Mouse (Mus musculus): ENCODE measurements around the gene Baz2b. TPM values are rescaled to one million over a fixed set of nuclear protein-coding genes. Genes with fewer than 3 reads are reported as not detected.

Gene Baz2b
- polyA plus RNA-seq, 1 experiment from 2014 or later, result 46.3 TPM

DNA sequence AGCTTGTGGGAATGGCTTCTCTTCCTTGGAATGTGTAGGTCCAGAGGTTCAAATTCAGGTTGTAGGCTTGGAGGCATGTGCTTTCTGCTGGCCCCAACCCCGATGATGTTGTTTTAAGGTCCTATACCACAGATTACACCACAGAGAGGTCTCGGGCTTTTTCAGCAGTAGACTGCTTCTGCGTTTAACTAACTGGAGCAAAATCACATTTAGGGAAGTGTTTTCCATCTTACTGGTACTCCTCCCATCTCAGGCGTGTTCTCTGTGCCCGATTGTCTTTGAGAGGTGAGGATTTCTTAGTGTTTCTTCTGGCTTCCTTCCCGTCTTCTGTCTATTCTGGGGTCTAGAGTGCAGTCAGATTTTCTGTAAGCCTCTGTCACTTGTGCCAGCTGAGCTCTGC is 8.0 kb upstream of the Baz2b start:
- Histone ChIP-seq H3K4me3 (replicated peaks) (no peak overlapping the region), H3K9me3 (no peaks in the 10 kb centered on the region), H3K4me2 (replicated peaks) (no peak overlapping the region), H3K9ac (no peak overlapping the region), H3K27ac (no peak overlapping the region), H3K4me1 (replicated peaks) (peaks cover 2% of the 10 kb centered on the region; the same call in 1 of the 2 replicates), H3K36me3 (no peaks in the 10 kb centered on the region), H3K27me3 (replicated peaks) (no peaks in the 10 kb centered on the region)
- ATAC-seq, result no peak
- WGBS, result 83% methylated on average over 6 of the region's 6 CpGs

DNA sequence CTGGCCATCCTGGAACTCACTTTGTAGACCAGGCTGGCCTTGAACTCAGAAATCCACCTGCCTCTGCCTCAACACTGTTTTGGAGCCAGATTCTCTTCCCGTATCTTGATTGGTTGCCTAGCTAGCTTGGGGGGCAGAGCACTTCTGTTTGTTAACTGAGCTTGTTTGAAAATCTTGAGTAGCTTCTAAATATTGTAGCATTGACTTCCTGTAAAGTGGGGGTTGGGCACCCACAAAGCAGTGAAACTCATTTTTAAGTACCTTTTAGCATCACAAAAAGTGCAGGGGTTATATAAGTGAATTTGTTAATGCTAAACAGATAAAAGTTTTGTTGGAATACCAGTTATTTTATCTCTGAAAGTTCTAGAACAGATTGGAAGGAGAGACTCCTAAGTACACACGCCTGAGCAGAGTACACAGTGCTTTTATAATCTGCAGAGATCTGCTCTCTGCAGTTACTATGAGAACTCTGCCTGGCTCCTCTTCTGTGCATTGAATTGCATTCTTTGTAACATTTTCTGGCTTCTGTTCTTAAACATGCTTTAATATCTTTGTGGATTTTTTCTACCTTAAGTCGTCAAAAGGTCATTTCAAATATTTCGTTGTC is 7.0 kb upstream of the Baz2b start:
- no peak for ATAC-seq
- Histone ChIP-seq H3K27ac (no peak overlapping the region), H3K4me2 (replicated peaks) (no peak overlapping the region), H3K9me3 (no peaks in the 10 kb centered on the region), H3K27me3 (replicated peaks) (no peaks in the 10 kb centered on the region), H3K36me3 (no peaks in the 10 kb centered on the region), H3K4me3 (replicated peaks) (no peak overlapping the region), H3K4me1 (replicated peaks) (peaks cover 5% of the 10 kb centered on the region; the same call in 1 of the 2 replicates), H3K9ac (no peak overlapping the region)
- WGBS, result 72% methylated on average over 4 of the region's 4 CpGs

GRCm38 (mm10) chr2:60214683-60215082 is 5.0 kb upstream of the Baz2b start:
- Histone ChIP-seq H3K4me2 (replicated peaks) (no peak overlapping the region), H3K36me3 (no peaks in the 10 kb centered on the region), H3K4me3 (replicated peaks) (no peak overlapping the region), H3K27ac (no peak overlapping the region), H3K27me3 (replicated peaks) (no peaks in the 10 kb centered on the region), H3K9me3 (no peaks in the 10 kb centered on the region), H3K9ac (no peak overlapping the region), H3K4me1 (replicated peaks) (peaks cover 13% of the 10 kb centered on the region; the same call in 1 of the 2 replicates)
- no peak for ATAC-seq
- WGBS, result 95% methylated on average over 2 of the region's 2 CpGs

DNA sequence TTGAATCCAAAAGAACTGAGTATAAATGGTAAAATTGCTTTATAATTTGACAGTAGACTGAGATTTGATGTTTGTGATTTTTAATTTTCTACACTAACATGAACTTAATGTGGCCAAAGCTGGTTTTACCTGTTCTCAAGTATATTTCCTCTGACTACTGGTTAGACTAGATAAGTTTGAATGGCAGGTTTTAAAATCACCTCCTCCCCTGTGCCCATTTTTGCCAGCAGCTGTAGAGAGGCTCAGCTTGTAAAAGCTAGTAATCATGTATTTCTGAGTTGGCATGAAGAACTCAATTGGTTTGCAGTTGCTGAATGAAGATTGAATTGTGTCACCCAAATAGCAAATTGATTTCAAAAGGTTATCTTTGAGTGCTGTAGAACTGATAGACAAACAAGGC is 2.8 kb upstream of the Baz2b start:
- ATAC-seq, result no peak
- Histone ChIP-seq H3K4me3 (replicated peaks) (no peak overlapping the region), H3K9ac (no peak overlapping the region), H3K9me3 (no peaks in the 10 kb centered on the region), H3K27me3 (replicated peaks) (no peaks in the 10 kb centered on the region), H3K4me2 (replicated peaks) (no peak overlapping the region), H3K4me1 (replicated peaks) (peaks cover 20% of the 10 kb centered on the region), H3K36me3 (no peaks in the 10 kb centered on the region), H3K27ac (no peak overlapping the region)

DNA sequence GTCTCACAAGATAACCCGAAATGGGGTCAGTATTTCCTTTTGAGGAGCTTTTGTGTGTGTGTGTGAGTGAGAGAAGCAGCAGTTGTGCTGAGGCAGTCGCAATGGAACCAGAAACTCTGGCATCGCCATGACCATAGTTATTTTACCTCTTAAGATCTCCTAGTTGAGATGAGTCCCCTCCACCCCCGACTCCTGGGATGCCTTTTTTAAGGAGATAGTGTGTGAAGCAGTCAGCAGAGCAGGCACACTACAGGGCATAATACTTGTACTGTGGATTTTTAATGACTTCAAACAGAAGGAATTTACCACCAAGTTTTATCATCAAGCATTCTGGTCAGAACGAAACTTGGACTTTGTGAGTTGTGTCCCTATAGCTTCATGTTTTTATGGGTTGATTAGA is 1.2 kb upstream of the Baz2b start:
- Histone ChIP-seq H3K27me3 (replicated peaks) (no peaks in the 10 kb centered on the region), H3K9ac (peak overlapping the region; percentile 94), H3K4me1 (replicated peaks) (peaks cover 18% of the 10 kb centered on the region), H3K4me3 (replicated peaks) (peak overlapping the region; percentile 86), H3K4me2 (replicated peaks) (peak overlapping the region; percentile 70), H3K9me3 (no peaks in the 10 kb centered on the region), H3K27ac (0 out of 2 replicates have a peak overlapping the region, but pooled peaks have one; percentile 58), H3K36me3 (no peaks in the 10 kb centered on the region; the same call in 1 of the 2 replicates)
- WGBS, result 11% methylated on average over 5 of the region's 5 CpGs
- no peak for ATAC-seq

- Histone ChIP-seq H3K9ac (peak overlapping the region; percentile 94), H3K4me2 (replicated peaks) (peak overlapping the region; percentile 56), H3K9me3 (no peaks in the 10 kb centered on the region), H3K36me3 (peaks cover 3% of the 10 kb centered on the region), H3K27ac (peak overlapping the region; percentile 75), H3K27me3 (replicated peaks) (no peaks in the 10 kb centered on the region), H3K4me1 (replicated peaks) (peaks cover 18% of the 10 kb centered on the region), H3K4me3 (replicated peaks) (peak overlapping the region; percentile 86)
- ATAC-seq, result peak; percentile 65
- WGBS, result under 1% methylated on average over 30 of the region's 35 CpGs
Observed at GRCm38 (mm10) chr2:60209122-60209611, 472 bp downstream of the Baz2b start.

DNA sequence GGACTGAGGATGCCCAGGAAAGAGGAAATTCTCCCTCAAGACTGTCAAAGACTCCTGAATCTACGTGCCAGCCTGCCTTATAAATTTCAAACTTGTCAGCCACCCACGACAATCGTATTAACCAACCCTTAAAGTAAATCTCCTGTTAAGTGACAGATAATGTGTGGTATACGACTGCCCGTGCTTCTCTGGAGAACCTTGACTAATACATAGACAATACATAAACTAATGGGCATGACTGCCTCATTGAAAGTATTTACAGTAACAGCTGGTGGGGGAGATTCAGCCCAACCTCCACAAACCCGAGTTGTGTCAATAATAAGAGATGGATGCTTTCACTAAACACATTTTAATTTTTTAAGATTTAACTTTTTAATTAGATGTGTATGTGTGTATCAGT is 3.8 kb downstream of the Baz2b start:
- Histone ChIP-seq H3K4me2 (replicated peaks) (no peak overlapping the region), H3K27me3 (replicated peaks) (no peaks in the 10 kb centered on the region), H3K9ac (no peak overlapping the region), H3K9me3 (no peaks in the 10 kb centered on the region), H3K36me3 (peaks cover 3% of the 10 kb centered on the region), H3K4me1 (replicated peaks) (peaks cover 7% of the 10 kb centered on the region; the same call in 1 of the 2 replicates), H3K27ac (no peak overlapping the region), H3K4me3 (replicated peaks) (no peak overlapping the region)
- ATAC-seq, result no peak
- WGBS, result 71% methylated on average over 6 of the region's 6 CpGs

DNA sequence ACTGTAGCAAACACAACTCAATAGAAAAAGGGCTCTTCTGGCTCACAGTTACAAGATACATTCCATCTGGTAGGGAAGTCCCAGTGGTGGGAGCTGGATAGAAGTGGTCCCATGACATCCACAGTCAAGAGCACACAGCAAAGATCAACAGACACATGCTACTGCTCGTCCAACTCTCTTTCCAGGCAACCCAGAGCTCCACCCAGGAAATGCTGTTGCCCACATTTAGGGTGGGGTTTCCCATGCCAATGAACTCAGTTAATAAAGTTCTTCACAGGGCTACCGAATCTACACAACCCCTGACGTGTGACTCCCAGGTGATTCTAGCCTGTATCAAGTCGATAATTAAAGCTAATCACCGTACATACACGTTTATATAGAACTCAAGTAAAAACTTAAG is 5.5 kb downstream of the Baz2b start:
- whole genome bisulfite sequencing, result 73% methylated on average over 6 of the region's 6 CpGs
- 0 out of 2 replicates have a peak overlapping the region, but pooled peaks have one; percentile 36 for H3K27ac ChIP-seq
- no peak overlapping the region for H3K4me3 ChIP-seq (replicated peaks)
- H3K9ac ChIP-seq, result no peak overlapping the region; the same call in 1 of the 2 replicates
- no peaks in the 10 kb centered on the region for H3K9me3 ChIP-seq
- ATAC-seq, result peak; percentile 53
- no peak overlapping the region for H3K4me2 ChIP-seq (replicated peaks)
- H3K4me1 ChIP-seq (replicated peaks), result peaks cover 7% of the 10 kb centered on the region; the same call in 1 of the 2 replicates
- H3K27me3 ChIP-seq (replicated peaks), result no peaks in the 10 kb centered on the region
- peaks cover 3% of the 10 kb centered on the region for H3K36me3 ChIP-seq

DNA sequence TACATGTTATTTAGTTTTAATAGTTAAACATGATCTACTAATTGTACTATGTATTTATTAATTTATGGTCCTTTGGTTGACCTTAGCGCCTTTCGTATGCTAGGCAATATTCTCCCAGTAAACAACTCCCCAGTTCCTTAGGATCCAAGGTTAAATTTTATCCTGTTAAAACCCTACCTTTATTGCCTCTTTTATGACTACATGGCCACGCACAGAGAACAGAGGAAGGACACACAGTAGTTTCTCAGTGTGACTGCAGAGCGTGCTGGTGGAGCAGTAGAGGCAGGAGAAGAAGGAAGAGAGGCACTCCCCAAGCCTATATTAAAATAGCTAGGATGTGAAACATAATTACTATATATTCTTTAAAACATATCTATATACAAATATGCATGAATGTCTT is 5.9 kb downstream of the Baz2b start:
- Histone ChIP-seq H3K4me2 (replicated peaks) (no peak overlapping the region), H3K4me1 (replicated peaks) (peaks cover 7% of the 10 kb centered on the region; the same call in 1 of the 2 replicates), H3K27me3 (replicated peaks) (no peaks in the 10 kb centered on the region), H3K36me3 (peaks cover 3% of the 10 kb centered on the region), H3K9ac (no peak overlapping the region), H3K4me3 (replicated peaks) (no peak overlapping the region), H3K9me3 (no peaks in the 10 kb centered on the region), H3K27ac (0 out of 2 replicates have a peak overlapping the region, but pooled peaks have one; percentile 36)
- 58% methylated on average over 4 of the region's 4 CpGs for WGBS
- peak; percentile 88 for ATAC-seq

GRCm38 (mm10) chr2:60202900-60203530 is 6.6 kb downstream of the Baz2b start:
- no peaks in the 10 kb centered on the region for H3K27me3 ChIP-seq (replicated peaks)
- H3K4me2 ChIP-seq (replicated peaks), result no peak overlapping the region
- WGBS, result 84% methylated on average over 8 of the region's 8 CpGs
- no peak overlapping the region for H3K27ac ChIP-seq
- no peak overlapping the region for H3K9ac ChIP-seq
- H3K4me1 ChIP-seq (replicated peaks), result peaks cover 4% of the 10 kb centered on the region; the same call in 1 of the 2 replicates
- no peak for ATAC-seq
- H3K4me3 ChIP-seq (replicated peaks), result no peak overlapping the region
- no peaks in the 10 kb centered on the region for H3K9me3 ChIP-seq
- H3K36me3 ChIP-seq, result peaks cover 3% of the 10 kb centered on the region

DNA sequence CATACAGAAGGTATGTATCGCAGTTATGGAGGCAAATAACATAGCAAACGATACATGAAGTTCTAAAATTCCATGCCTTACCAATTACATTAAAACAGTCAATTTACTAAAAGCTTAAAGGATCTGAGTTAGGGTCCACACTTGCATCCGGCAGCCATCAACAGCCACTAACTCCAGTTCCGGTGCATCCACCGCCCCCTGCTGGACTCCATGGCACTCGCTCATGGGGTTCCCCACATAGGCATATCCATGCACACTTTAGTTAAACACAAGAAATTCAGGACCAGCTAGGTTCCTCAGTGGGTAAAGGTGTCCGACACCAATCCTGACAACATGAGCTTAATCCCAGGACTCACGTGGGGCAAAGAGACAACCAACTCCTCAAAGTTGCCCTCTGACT is 9.0 kb downstream of the Baz2b start:
- no peak overlapping the region for H3K9ac ChIP-seq
- no peaks in the 10 kb centered on the region for H3K27me3 ChIP-seq (replicated peaks)
- WGBS, result 56% methylated on average over 8 of the region's 8 CpGs
- no peak for ATAC-seq
- no peak overlapping the region for H3K4me2 ChIP-seq (replicated peaks)
- peaks cover 2% of the 10 kb centered on the region; the same call in 1 of the 2 replicates for H3K36me3 ChIP-seq
- no peaks in the 10 kb centered on the region for H3K9me3 ChIP-seq
- H3K4me1 ChIP-seq (replicated peaks), result no peaks in the 10 kb centered on the region
- no peak overlapping the region for H3K4me3 ChIP-seq (replicated peaks)
- no peak overlapping the region for H3K27ac ChIP-seq

- Histone ChIP-seq H3K4me1 (replicated peaks) (no peaks in the 10 kb centered on the region), H3K9me3 (no peaks in the 10 kb centered on the region), H3K27ac (no peak overlapping the region), H3K27me3 (replicated peaks) (no peaks in the 10 kb centered on the region), H3K36me3 (no peaks in the 10 kb centered on the region), H3K9ac (no peak overlapping the region), H3K4me3 (replicated peaks) (no peak overlapping the region), H3K4me2 (replicated peaks) (no peak overlapping the region)
- WGBS, result 96% methylated on average over 5 of the region's 5 CpGs
- no peak for ATAC-seq
Observed at GRCm38 (mm10) chr2:60200051-60200562, 9.5 kb downstream of the Baz2b start.
